Mouse (Mus musculus) layer of hippocampus, postnatal 14 days (tissue): ENCODE measurements at regions not wholly inside any gene's neighbourhood (a gene's known extent, or its start where the extent isn't known, plus 50 kb on each side); places are given as distances from the start of the nearest gene placed in this dataset.
A peak's percentile ranks its signal among the peaks of the same experiment; 100 is the strongest.

Source experiments
- DNase-seq, 2 experiments: peaks; one replicate each; pipeline ENCODE4 v3.0.0; 2021 to 2022; ENCODE audit warnings: low spot score in 2 of 2, mixed read lengths in 1 of 2

- DNase-seq: no peak
These were observed 216.1 kb upstream of the Rreb1 start for GRCm38 (mm10) chr13:37562141-37562540.

GRCm38 (mm10) chr13:37562652-37563051 is 215.5 kb upstream of the Rreb1 start:
- DNase-seq: no peak

GRCm38 (mm10) chr13:37569051-37569450 is 209.1 kb upstream of the Rreb1 start:
- DNase-seq: no peak

GRCm38 (mm10) chr13:37569486-37569885 is 208.7 kb upstream of the Rreb1 start:
- DNase-seq: no peak

GRCm38 (mm10) chr13:37572983-37573382 is 205.2 kb upstream of the Rreb1 start:
- DNase-seq: no peak

- no peak for DNase-seq
These were observed 199.0 kb upstream of the Rreb1 start for GRCm38 (mm10) chr13:37579231-37579630.

- DNase-seq: peak; percentile 44 to 52
These were observed 198.4 kb upstream of the Rreb1 start for GRCm38 (mm10) chr13:37579775-37580174.

GRCm38 (mm10) chr13:37580806-37581205 is 197.4 kb upstream of the Rreb1 start:
- DNase-seq: no peak

GRCm38 (mm10) chr13:37581374-37581773 is 196.8 kb upstream of the Rreb1 start:
- no peak for DNase-seq

- DNase-seq: no peak
These were observed 192.7 kb upstream of the Rreb1 start for GRCm38 (mm10) chr13:37585476-37585875.

- DNase-seq: no peak
These were observed 191.7 kb upstream of the Rreb1 start for GRCm38 (mm10) chr13:37586511-37586910.

- no peak for DNase-seq
These were observed 190.3 kb upstream of the Rreb1 start for GRCm38 (mm10) chr13:37587911-37588310.

- no peak for DNase-seq
These were observed 189.5 kb upstream of the Rreb1 start for GRCm38 (mm10) chr13:37588528-37589176.

- DNase-seq: no peak
These were observed 186.1 kb upstream of the Rreb1 start for GRCm38 (mm10) chr13:37592149-37592548.

GRCm38 (mm10) chr13:37595196-37595595 is 183.0 kb upstream of the Rreb1 start:
- DNase-seq: no peak

GRCm38 (mm10) chr13:37597575-37597974 is 180.6 kb upstream of the Rreb1 start:
- no peak for DNase-seq

GRCm38 (mm10) chr13:37598165-37598775 is 179.9 kb upstream of the Rreb1 start:
- no peak for DNase-seq

- DNase-seq: no peak
These were observed 178.5 kb upstream of the Rreb1 start for GRCm38 (mm10) chr13:37599679-37600078.

GRCm38 (mm10) chr13:37600172-37600571 is 178.0 kb upstream of the Rreb1 start:
- no peak for DNase-seq

GRCm38 (mm10) chr13:37601068-37601467 is 177.1 kb upstream of the Rreb1 start:
- DNase-seq: no peak

GRCm38 (mm10) chr13:37602256-37602655 is 175.9 kb upstream of the Rreb1 start:
- DNase-seq: no peak

GRCm38 (mm10) chr13:37603226-37603994 is 174.8 kb upstream of the Rreb1 start:
- DNase-seq: no peak
